Mouse (Mus musculus) heart, embryonic 10.5 days (tissue): ENCODE measurements around the gene Ogfr. TPM values are rescaled to one million over a fixed set of nuclear protein-coding genes. Genes with fewer than 3 reads are reported as not detected.

Experiments
- DNase-seq: peaks from one replicate; pipeline ENCODE4 v3.0.0-alpha.2; 2017; ENCODE audit warnings: low spot score
- H3K27ac ChIP-seq: fragments of 300-500 bp; sonication (generic); 2 replicates; pipeline ENCODE4 v1.5.1; 2016; ENCODE audit warnings: mild to moderate bottlenecking
- H3K27me3 ChIP-seq: fragments of 300-500 bp; sonication (generic); 2 replicates; pipeline ENCODE4 v1.6.1; 2016; ENCODE audit warnings: mild to moderate bottlenecking; ENCODE audit not compliant: poor library complexity, insufficient read depth, severe bottlenecking
- H3K36me3 ChIP-seq: fragments of 300-500 bp; sonication (generic); 2 replicates; pipeline ENCODE4 v1.6.1; 2016; ENCODE audit warnings: mild to moderate bottlenecking, moderate library complexity
- H3K4me1 ChIP-seq: fragments of 300-500 bp; sonication (generic); 2 replicates; pipeline ENCODE4 v1.6.1; 2016; ENCODE audit warnings: mild to moderate bottlenecking
- H3K4me3 ChIP-seq: fragments of 300-500 bp; sonication (generic); 2 replicates; pipeline ENCODE4 v1.5.1; 2016; ENCODE audit warnings: mild to moderate bottlenecking, moderate library complexity
- H3K9me3 ChIP-seq: fragments of 300-500 bp; sonication (generic); 2 replicates; pipeline ENCODE4 v1.6.1; 2016; ENCODE audit warnings: mild to moderate bottlenecking, moderate library complexity
- WGBS: fragments of 180-500 bp; shearing (Covaris S2); methylation state at CpG from one replicate; pipeline ENCODE4 v1.1.7; 2016; 5-methylcytosine and 5-hydroxymethylcytosine counted together
- polyA plus RNA-seq: library from polyadenylated mRNA; unstranded; fragments of >200 nt; fragmentation: Nextera tagmentation; extraction: Ambion mirVana; gene quantifications from 2 replicates; pipeline ENCODE4 v1.2.1, GENCODE M21; 2016

Ogfr gene
- polyA plus RNA-seq, 1 experiment from 2014 or later, result 81.2 TPM

DNA sequence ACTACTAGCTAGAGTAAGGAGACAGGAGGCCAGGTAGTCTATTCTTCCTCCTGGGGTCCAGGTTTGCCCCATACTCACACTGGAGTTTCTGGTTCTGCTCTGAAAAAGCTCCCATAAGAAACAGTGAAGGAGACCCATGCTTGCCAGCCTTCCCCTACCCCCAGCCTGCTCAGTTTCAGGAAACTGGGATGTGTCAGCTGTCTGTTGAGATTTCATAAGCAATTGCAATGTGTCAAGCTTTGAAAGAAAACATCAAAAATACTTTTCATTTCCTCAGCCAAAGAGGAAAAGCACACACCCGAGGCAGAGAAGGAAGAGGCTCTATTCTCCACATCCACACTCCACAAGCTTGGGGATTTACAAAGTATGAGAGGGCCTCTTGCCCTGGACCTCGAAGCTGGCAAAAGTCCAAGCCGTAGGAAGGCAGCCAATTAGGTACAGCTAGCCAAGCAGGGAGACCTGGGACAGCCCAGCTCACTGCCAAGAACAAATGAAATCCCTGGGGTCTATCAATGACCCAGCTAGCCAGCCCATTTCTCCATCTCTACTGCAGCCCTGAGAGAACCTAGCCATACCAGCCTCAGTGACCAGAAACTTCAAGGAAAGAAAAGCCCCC, 19.9 kb upstream of the Ogfr start:
- 54% methylated on average over 3 of the region's 3 CpGs for WGBS
- no peaks in the 10 kb centered on the region for H3K36me3 ChIP-seq
- peaks cover 15% of the 10 kb centered on the region for H3K27me3 ChIP-seq
- H3K4me3 ChIP-seq, result no peak overlapping the region
- no peak for DNase-seq
- peaks cover 11% of the 10 kb centered on the region; the same call in 1 of the 2 replicates for H3K4me1 ChIP-seq
- no peaks in the 10 kb centered on the region for H3K9me3 ChIP-seq
- H3K27ac ChIP-seq, result no peak overlapping the region

GRCm38 (mm10) chr2:180576482-180576881, 12.6 kb upstream of the Ogfr start:
- Histone ChIP-seq H3K27ac (no peak overlapping the region), H3K36me3 (no peaks in the 10 kb centered on the region), H3K9me3 (no peaks in the 10 kb centered on the region), H3K4me1 (no peaks in the 10 kb centered on the region), H3K27me3 (peaks cover 16% of the 10 kb centered on the region; the same call in 1 of the 2 replicates), H3K4me3 (no peak overlapping the region)
- WGBS, result 53% methylated on average over 4 of the region's 4 CpGs
- DNase-seq, result no peak

GRCm38 (mm10) chr2:180578686-180579085, 10.4 kb upstream of the Ogfr start:
- Histone ChIP-seq H3K27ac (no peak overlapping the region), H3K4me3 (no peak overlapping the region), H3K27me3 (peaks cover 12% of the 10 kb centered on the region; the same call in 1 of the 2 replicates), H3K9me3 (no peaks in the 10 kb centered on the region), H3K36me3 (no peaks in the 10 kb centered on the region), H3K4me1 (peaks cover 10% of the 10 kb centered on the region)
- DNase-seq, result no peak
- 11% methylated on average over 3 of the region's 3 CpGs for WGBS

DNA sequence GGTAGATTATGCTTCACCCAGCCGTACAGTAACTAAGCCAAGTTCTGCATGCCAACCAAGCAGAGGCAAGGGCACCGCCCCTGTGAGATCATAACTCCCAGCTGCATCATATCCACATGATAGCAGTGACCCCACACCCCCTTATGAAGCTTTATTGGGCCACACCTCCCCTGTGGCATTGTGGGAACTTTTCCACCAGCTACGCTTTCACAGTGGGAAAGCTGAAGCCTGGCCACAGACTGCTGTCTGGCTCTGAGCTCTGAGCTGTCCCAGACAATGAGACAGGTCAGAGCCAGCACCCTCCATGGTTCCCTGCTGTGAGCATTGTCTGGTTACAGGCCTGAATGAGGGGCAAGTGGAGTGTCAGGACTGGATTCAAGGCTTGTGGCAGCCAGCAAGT, 8.0 kb upstream of the Ogfr start, which contains the start of gene Mrgbp:
Mrgbp (plus strand) TSS at position 303 of the 400 bp plus-strand sequence.
- Histone ChIP-seq H3K27ac (no peak within 1 kb of the TSS), H3K36me3 (peaks cover 20% of the 10 kb centered on the region), H3K4me1 (peaks cover 15% of the 10 kb centered on the region), H3K4me3 (no peak within 1 kb of the TSS), H3K9me3 (no peaks in the 10 kb centered on the region), H3K27me3 (peaks cover 12% of the 10 kb centered on the region; the same call in 1 of the 2 replicates)
- no peak for DNase-seq
- WGBS, result 84% methylated on average over 3 of the region's 3 CpGs

- Histone ChIP-seq H3K4me1 (peaks cover 15% of the 10 kb centered on the region), H3K36me3 (peaks cover 34% of the 10 kb centered on the region), H3K27me3 (peaks cover 12% of the 10 kb centered on the region; the same call in 1 of the 2 replicates), H3K9me3 (no peaks in the 10 kb centered on the region), H3K4me3 (peak overlapping the region; percentile 86), H3K27ac (peak overlapping the region; percentile 96)
- peak; percentile 97 for DNase-seq
- under 1% methylated on average over 57 of the region's 57 CpGs for WGBS
Observed at GRCm38 (mm10) chr2:180582481-180583153, 6.4 kb upstream of the Ogfr start.

GRCm38 (mm10) chr2:180583154-180583507, 5.9 kb upstream of the Ogfr start:
- H3K4me3 ChIP-seq, result peak overlapping the region; percentile 86
- DNase-seq, result no peak
- 29% methylated on average over 7 of the region's 7 CpGs for WGBS
- H3K4me1 ChIP-seq, result peaks cover 15% of the 10 kb centered on the region
- no peaks in the 10 kb centered on the region for H3K9me3 ChIP-seq
- H3K36me3 ChIP-seq, result peaks cover 34% of the 10 kb centered on the region
- peaks cover 12% of the 10 kb centered on the region; the same call in 1 of the 2 replicates for H3K27me3 ChIP-seq
- peak overlapping the region; percentile 96 for H3K27ac ChIP-seq

GRCm38 (mm10) chr2:180588736-180589122, 316 bp upstream of the Ogfr start:
- 46% methylated on average over 6 of the region's 6 CpGs for WGBS
- Histone ChIP-seq H3K4me3 (peak overlapping the region; percentile 95), H3K36me3 (peaks cover 64% of the 10 kb centered on the region), H3K4me1 (peaks cover 19% of the 10 kb centered on the region), H3K27ac (peak overlapping the region; percentile 97), H3K9me3 (no peaks in the 10 kb centered on the region), H3K27me3 (no peaks in the 10 kb centered on the region)
- DNase-seq, result no peak

DNA sequence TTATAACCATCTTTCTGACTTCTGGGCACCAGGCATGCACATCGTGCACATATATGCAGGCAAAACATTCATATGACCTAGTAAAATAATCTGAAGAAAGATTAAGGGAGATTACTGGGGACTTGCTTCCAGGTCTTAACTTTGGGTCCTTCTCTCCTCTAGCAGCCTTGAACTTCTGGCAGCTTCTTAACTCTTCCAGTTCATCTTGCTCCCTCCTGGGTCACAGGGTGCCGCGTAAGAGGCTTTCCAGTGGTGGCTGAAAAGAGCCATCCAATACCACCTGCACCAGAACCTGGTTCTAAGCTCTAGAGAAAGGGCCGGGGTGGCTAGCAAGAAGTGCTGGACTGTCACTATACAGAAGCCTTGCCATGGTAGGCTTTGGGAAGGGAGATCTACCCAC, 8.4 kb downstream of the Ogfr start, which contains the start of gene Col9a3:
Col9a3 (plus strand) TSS at position 301 of the 400 bp plus-strand sequence.
- peak within 1 kb of the TSS; percentile 70 for H3K27ac ChIP-seq
- H3K9me3 ChIP-seq, result no peaks in the 10 kb centered on the region
- H3K27me3 ChIP-seq, result peaks cover 57% of the 10 kb centered on the region
- WGBS, result 46% methylated on average over 4 of the region's 4 CpGs
- peaks cover 22% of the 10 kb centered on the region for H3K4me1 ChIP-seq
- no peak for DNase-seq
- peaks cover 39% of the 10 kb centered on the region for H3K36me3 ChIP-seq
- H3K4me3 ChIP-seq, result peak within 1 kb of the TSS; percentile 60

DNA sequence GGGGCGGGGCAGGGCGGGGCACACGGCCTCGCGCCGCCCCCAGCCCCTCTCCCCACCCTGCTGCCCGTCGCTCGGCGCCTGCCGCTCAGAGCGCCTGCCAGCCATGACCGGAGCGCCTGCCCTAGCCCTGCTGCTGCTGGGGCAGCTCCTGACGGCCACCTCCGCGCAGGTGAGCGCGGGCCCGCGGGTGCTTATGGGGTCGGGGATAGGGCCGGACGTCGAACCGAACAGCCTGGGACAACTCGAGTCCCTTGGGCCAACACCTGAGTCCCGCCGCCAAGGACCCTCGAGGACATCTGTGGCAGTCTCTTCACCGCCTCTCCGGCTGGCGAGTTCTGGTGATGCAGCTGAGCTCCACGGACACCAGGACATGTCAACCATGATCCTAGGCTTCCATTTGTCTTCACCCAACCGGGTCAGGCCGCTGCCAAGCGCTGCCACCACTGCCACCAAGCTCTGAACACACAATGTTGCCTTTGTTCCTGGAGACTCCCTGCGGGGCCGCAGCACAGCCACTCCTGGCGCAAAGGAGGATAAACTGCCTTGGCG, 9.2 kb downstream of the Ogfr start:
- no peak for DNase-seq
- peak overlapping the region; percentile 70 for H3K27ac ChIP-seq
- H3K4me3 ChIP-seq, result peak overlapping the region; percentile 60
- H3K4me1 ChIP-seq, result peaks cover 22% of the 10 kb centered on the region
- peaks cover 32% of the 10 kb centered on the region for H3K36me3 ChIP-seq
- peaks cover 57% of the 10 kb centered on the region for H3K27me3 ChIP-seq
- 1% methylated on average over 40 of the region's 41 CpGs for WGBS
- H3K9me3 ChIP-seq, result no peaks in the 10 kb centered on the region

GRCm38 (mm10) chr2:180600569-180601021, 11.6 kb downstream of the Ogfr start:
- Histone ChIP-seq H3K27me3 (peaks cover 62% of the 10 kb centered on the region), H3K4me3 (no peak overlapping the region)
- no peak for DNase-seq

DNA sequence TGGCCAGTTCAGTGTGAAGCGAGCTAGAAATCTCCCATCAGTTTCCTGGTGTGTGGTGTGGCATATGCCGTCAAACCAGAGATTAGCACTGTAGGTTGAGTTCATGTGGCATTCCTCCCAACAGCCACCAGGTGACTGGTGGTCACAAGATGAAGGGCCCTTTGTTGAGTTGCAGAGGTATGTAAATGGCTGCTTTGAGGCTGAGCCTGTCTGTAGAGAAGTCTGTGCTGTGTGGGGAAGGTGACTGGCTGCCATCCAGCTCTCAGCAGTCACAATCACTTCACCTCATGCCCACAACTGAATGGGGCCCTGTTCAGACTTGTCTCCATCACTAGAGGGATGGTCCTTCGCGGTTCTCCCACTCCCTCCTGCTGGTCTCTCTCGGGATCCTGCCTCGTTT, 15.7 kb downstream of the Ogfr start:
- H3K4me3 ChIP-seq, result no peak overlapping the region

More at GRCm38 (mm10) chr2:180600569-180601021, 11.6 kb downstream of the Ogfr start:
- H3K36me3 ChIP-seq, result peaks cover 8% of the 10 kb centered on the region
- H3K27ac ChIP-seq, result peak overlapping the region; percentile 42; the same call in 1 of the 2 replicates
- peaks cover 22% of the 10 kb centered on the region for H3K4me1 ChIP-seq
- WGBS, result 24% methylated on average over 9 of the region's 9 CpGs
- no peaks in the 10 kb centered on the region for H3K9me3 ChIP-seq

GRCm38 (mm10) chr2:180610283-180610682, 21.2 kb downstream of the Ogfr start:
- Histone ChIP-seq H3K4me3 (no peak overlapping the region), H3K27ac (no peak overlapping the region), H3K9me3 (no peaks in the 10 kb centered on the region), H3K36me3 (no peaks in the 10 kb centered on the region), H3K4me1 (peaks cover 3% of the 10 kb centered on the region; the same call in 1 of the 2 replicates), H3K27me3 (peaks cover 18% of the 10 kb centered on the region; the same call in 1 of the 2 replicates)
- DNase-seq, result no peak
- 64% methylated on average over 4 of the region's 4 CpGs for WGBS

More for the DNA sequence above, 15.7 kb downstream of the Ogfr start:
- 47% methylated on average over 6 of the region's 6 CpGs for WGBS
- Histone ChIP-seq H3K27ac (no peak overlapping the region), H3K36me3 (no peaks in the 10 kb centered on the region), H3K4me1 (peaks cover 9% of the 10 kb centered on the region), H3K9me3 (no peaks in the 10 kb centered on the region), H3K27me3 (peaks cover 29% of the 10 kb centered on the region)
- DNase-seq, result no peak

DNA sequence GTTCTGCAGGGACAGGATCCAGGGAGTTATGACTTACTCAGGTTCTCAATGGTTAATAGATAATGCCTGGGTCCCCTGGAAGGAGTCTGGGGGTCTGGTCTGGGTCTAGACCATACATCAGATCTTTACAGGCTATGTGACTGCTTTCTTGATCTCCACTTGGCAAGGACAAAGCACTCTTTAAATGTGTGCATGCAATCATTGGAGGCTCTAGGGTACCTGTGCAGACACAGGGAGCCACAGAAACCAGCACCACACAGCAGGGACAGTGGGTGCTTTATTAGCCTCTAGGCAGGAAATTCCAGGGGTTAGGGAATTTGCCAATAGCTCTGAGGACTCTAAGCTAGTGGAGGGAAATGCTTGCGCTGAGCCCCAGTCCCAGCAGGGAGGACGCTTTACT, 22.8 kb downstream of the Ogfr start:
- 67% methylated on average over 2 of the region's 2 CpGs for WGBS
- no peak overlapping the region for H3K4me3 ChIP-seq
- no peak overlapping the region for H3K27ac ChIP-seq
- H3K27me3 ChIP-seq, result peaks cover 21% of the 10 kb centered on the region; the same call in 1 of the 2 replicates
- H3K9me3 ChIP-seq, result no peaks in the 10 kb centered on the region
- DNase-seq, result no peak
- no peaks in the 10 kb centered on the region for H3K36me3 ChIP-seq
- peaks cover 3% of the 10 kb centered on the region; the same call in 1 of the 2 replicates for H3K4me1 ChIP-seq
